Mouse (Mus musculus): ENCODE results near the gene Herc1. TPM values are rescaled to one million over a fixed set of nuclear protein-coding genes. Genes with fewer than 3 reads are reported as not detected.

Herc1 gene
- polyA plus RNA-seq, 1 experiment, result 9.9 TPM

GRCm38 (mm10) chr9:66542785-66543184, 192.5 kb downstream of the Herc1 start:
- no peaks in the 10 kb centered on the region for H3K27me3 ChIP-seq (ENCODE audit: control insufficient read depth, insufficient read depth, insufficient read length)
- H3ac ChIP-seq (ENCODE audit: control insufficient read depth, insufficient read length), result no peak overlapping the region
- peaks cover 39% of the 10 kb centered on the region for H3K36me3 ChIP-seq (ENCODE audit: control insufficient read depth, insufficient read depth)
- TF ChIP-seq SRF (IDR thresholded peaks at IDR 0.05; ENCODE audit: control insufficient read depth, insufficient read length, low read depth) (no peak), MYOG (IDR thresholded peaks at IDR 0.05; ENCODE audit: control insufficient read depth in 1 of 3, insufficient read depth in 1 of 3, insufficient read length in 2 of 3, low read depth in 2 of 3) (no peak), MAX (IDR thresholded peaks at IDR 0.05; ENCODE audit: low read depth) (no peak), CEBPB (IDR thresholded peaks at IDR 0.05; ENCODE audit: insufficient read depth, poor library complexity, severe bottlenecking) (no peak), USF1 (IDR thresholded peaks at IDR 0.05; ENCODE audit: low read depth) (no peak), TCF3 (IDR thresholded peaks at IDR 0.05; ENCODE audit: insufficient read length, low read depth) (no peak), POLR2AphosphoS2 (IDR thresholded peaks at IDR 0.05; ENCODE audit: insufficient read length, low read depth) (no peak), TCF12 (IDR thresholded peaks at IDR 0.05; ENCODE audit: insufficient read depth, poor library complexity, severe bottlenecking) (no peak), E2F4 (IDR thresholded peaks at IDR 0.05; ENCODE audit: insufficient read depth) (no peak)
- H3K79me2 ChIP-seq (ENCODE audit: control insufficient read depth, insufficient read depth), result no peaks in the 10 kb centered on the region
- H3K4me3 ChIP-seq, result no peak overlapping the region
- no peak overlapping the region for H3K4me2 ChIP-seq (ENCODE audit: low read depth)

Other genes with a start within 250 kb of the Herc1 start
- gene Snx1, start 223.9 kb upstream of the Herc1 start, polyA plus RNA-seq (2012; fragmentation: generic; extraction: Trizol), result 82.9 TPM
- 42.4 TPM for gene Ciao2a, start 223.8 kb upstream of the Herc1 start, polyA plus RNA-seq (2012; fragmentation: generic; extraction: Trizol)
- 51.3 TPM for gene Dapk2, start 192.2 kb upstream of the Herc1 start, polyA plus RNA-seq (2012; fragmentation: generic; extraction: Trizol)
- gene Fbxl22, start 164.1 kb downstream of the Herc1 start, polyA plus RNA-seq (2012; fragmentation: generic; extraction: Trizol), result 8.0 TPM
- gene Usp3, start 242.7 kb downstream of the Herc1 start, polyA plus RNA-seq (2012; fragmentation: generic; extraction: Trizol), result 20.4 TPM